Mouse (Mus musculus) layer of hippocampus, adult 2 months (tissue): ENCODE measurements around the gene Ube2b. TPM values are rescaled to one million over a fixed set of nuclear protein-coding genes. Genes with fewer than 3 reads are reported as not detected.

Experiments used
- DNase-seq, 2 experiments: peaks; one replicate each; pipeline ENCODE4 v3.0.0; 2022; ENCODE audit warnings: low spot score in 2 of 2
- H3K27ac ChIP-seq: fragments of 200-600 bp; 2 replicates; pipeline ENCODE4 v1.8.1; 2022
- H3K4me3 ChIP-seq: fragments of 200-600 bp; 2 replicates; pipeline ENCODE4 v1.8.1; 2022; ENCODE audit warnings: mild to moderate bottlenecking
- CTCF ChIP-seq: fragments of 200-600 bp; conservative IDR thresholded peaks from 2 replicates; pipeline ENCODE4 v1.8.1; 2022; ENCODE audit warnings: antibody characterized with exemption, mild to moderate bottlenecking, moderate library complexity
- total RNA-seq, 2 experiments: library from RNA; stranded (reverse); gene quantifications; 2 replicates each; pipeline ENCODE4 v1.2.3; 2021

Gene Ube2b
- total RNA-seq, 2 experiments from 2014 or later = 182 to 191 TPM

- no peak for DNase-seq
These were observed 60.0 kb downstream of the Ube2b start for GRCm38 (mm10) chr11:51940511-51940955.

GRCm38 (mm10) chr11:51939590-51939955 lies 61.0 kb downstream of the Ube2b start:
- no peak for TF ChIP-seq CTCF
- H3K4me3 ChIP-seq = no peak overlapping the region
- no peak overlapping the region for H3K27ac ChIP-seq
- no peak for DNase-seq

More at GRCm38 (mm10) chr11:51940511-51940955, 60.0 kb downstream of the Ube2b start:
- TF ChIP-seq CTCF = no peak
- Histone ChIP-seq H3K4me3 (no peak overlapping the region), H3K27ac (no peak overlapping the region)

- no peak for TF ChIP-seq CTCF
- Histone ChIP-seq H3K27ac (no peak overlapping the region), H3K4me3 (no peak overlapping the region)
- DNase-seq = no peak
These were observed 61.6 kb downstream of the Ube2b start for GRCm38 (mm10) chr11:51938817-51939589.

GRCm38 (mm10) chr11:51937361-51937781 lies 63.2 kb downstream of the Ube2b start:
- TF ChIP-seq CTCF = no peak
- DNase-seq = no peak
- Histone ChIP-seq H3K4me3 (no peak overlapping the region), H3K27ac (no peak overlapping the region)

- TF ChIP-seq CTCF = no peak
- no peak for DNase-seq
- Histone ChIP-seq H3K4me3 (no peak overlapping the region), H3K27ac (no peak overlapping the region)
These were observed 64.7 kb downstream of the Ube2b start for GRCm38 (mm10) chr11:51935636-51936434.

Other genes with a start within 250 kb of the Ube2b start
- 10 to 100 TPM; 17.6 to 21.6 TPM for gene Sec24a, start 237.1 kb downstream of the Ube2b start, total RNA-seq
- gene Sar1b, start 237.1 kb downstream of the Ube2b start, total RNA-seq = 10 to 100 TPM; 71.7 to 72.0 TPM
- 10 to 100 TPM; 39.2 to 42.1 TPM for gene Jade2, start 143.1 kb downstream of the Ube2b start, total RNA-seq
- gene Cdkn2aipnl, start 33.1 kb downstream of the Ube2b start, total RNA-seq = 10 to 100 TPM; 34.2 to 37.6 TPM
- 10 to 100 TPM; 13.6 to 13.7 TPM for gene Cdkl3, start 3.5 kb upstream of the Ube2b start, total RNA-seq
- gene Ppp2ca, start 97.9 kb upstream of the Ube2b start, total RNA-seq = 100 to 1,000 TPM; 110 to 112 TPM
- gene Olfr1373, start 144.8 kb upstream of the Ube2b start, total RNA-seq = not detected
- not detected for gene Olfr1371, start 213.2 kb upstream of the Ube2b start, total RNA-seq
- gene Skp1a, start 231.2 kb upstream of the Ube2b start, total RNA-seq = 100 to 1,000 TPM; 456 to 474 TPM